Mouse (Mus musculus) activated CD4-positive, CD25-positive, alpha-beta regulatory T cell, adult 9 weeks (primary cell): ENCODE data around the gene Steap3. TPM values are rescaled to one million over a fixed set of nuclear protein-coding genes. Genes with fewer than 3 reads are reported as not detected.

Experiments
- polyA plus RNA-seq: library from polyadenylated mRNA; unstranded; fragments of 100-300 nt; shearing (Covaris generic); gene quantifications from one replicate; pipeline ENCODE4 v1.2.1, GENCODE M21; 2017

The Steap3 gene
- 0.33 TPM for polyA plus RNA-seq

GRCm38 (mm10) chr1:120272605-120273004 lies at the start of gene Steap3:
TSS of gene Steap3 (minus strand) at chr1:120272705.

Other genes with a start within 250 kb of the Steap3 start
- gene Tmem37, start 198.6 kb downstream of the Steap3 start, polyA plus RNA-seq: 1.3 TPM
- gene Dbi, start 151.6 kb downstream of the Steap3 start, polyA plus RNA-seq: 221 TPM
- 28.8 TPM for gene 3110009E18Rik, start 151.5 kb downstream of the Steap3 start, polyA plus RNA-seq
- not detected for gene C1ql2, start 67.9 kb upstream of the Steap3 start, polyA plus RNA-seq
- not detected for gene Marco, start 232.3 kb upstream of the Steap3 start, polyA plus RNA-seq